ENCODE assay signal across 8 mouse cellular contexts in genomic region chr16:78635257-78635656, GRCm38 (mm10). TPM values are rescaled to one million over a fixed set of nuclear protein-coding genes. Genes with fewer than 3 reads are reported as not detected.
DNase-seq lines count a peak whose midpoint lies in the region; ATAC-seq lines count a peak whose summit lies in the region.

No protein-coding gene starts in this region.

- no peaks in the 10 kb centered on the region for H3K27me3 ChIP-seq in heart, embryonic 11.5 days (ENCODE audit: control insufficient read depth, insufficient read depth, low read length)
- no peaks in the 10 kb centered on the region for H3K27me3 ChIP-seq in limb, embryonic 11.5 days (ENCODE audit: control insufficient read depth, insufficient read depth, low read length)

- no peaks in the 10 kb centered on the region for H3K9me3 ChIP-seq in heart, embryonic 11.5 days (replicated peaks; ENCODE audit: control insufficient read depth, low read length)
- no peaks in the 10 kb centered on the region for H3K9me3 ChIP-seq in limb, embryonic 11.5 days (ENCODE audit: control insufficient read depth, low read length)

- H3K36me3 ChIP-seq in heart, embryonic 11.5 days (ENCODE audit: control insufficient read depth, insufficient read depth, low read length): no peaks in the 10 kb centered on the region
- H3K36me3 ChIP-seq in limb, embryonic 11.5 days (ENCODE audit: control insufficient read depth, insufficient read depth, low read length): no peaks in the 10 kb centered on the region

- peak; percentile 83 for DNase-seq in heart, adult 11 months
- peak; percentile 56 to 81 for DNase-seq in cerebellum, postnatal 25 days
- DNase-seq in gastrocnemius, adult 18-20 months (ENCODE audit: low spot score): peak; percentile 64
- peak; percentile 60 for DNase-seq in kidney, adult 18-20 months
- peak; percentile 83 for DNase-seq in limb, embryonic 11.5 days (ENCODE audit: low spot score)
- peak; percentile 41 to 66 for DNase-seq in natural killer cell, adult 2 months (ENCODE audit: low spot score in 2 of 2)
- peak; percentile 19 to 27 for DNase-seq in spleen, postnatal 36 days (ENCODE audit: low spot score in 2 of 2)

- no peak overlapping the region for H3K27ac ChIP-seq in heart, embryonic 11.5 days (ENCODE audit: low read depth, low read length)
- H3K27ac ChIP-seq in limb, embryonic 11.5 days (replicated peaks; ENCODE audit: low read depth, low read length): no peak overlapping the region

- H3K4me2 ChIP-seq in heart, embryonic 11.5 days: no peak overlapping the region
- H3K4me2 ChIP-seq in limb, embryonic 11.5 days (ENCODE audit: low read depth, severe bottlenecking): no peak overlapping the region

- no peak overlapping the region for H3K9ac ChIP-seq in heart, embryonic 11.5 days (ENCODE audit: low read depth, low read length)
- no peak overlapping the region for H3K9ac ChIP-seq in limb, embryonic 11.5 days (ENCODE audit: low read length)

- no peak overlapping the region for H3K4me3 ChIP-seq in heart, embryonic 11.5 days (ENCODE audit: low read depth, low read length)
- H3K4me3 ChIP-seq in limb, embryonic 11.5 days (ENCODE audit: low read depth, low read length): no peak overlapping the region

- no peaks in the 10 kb centered on the region for H3K4me1 ChIP-seq in heart, embryonic 11.5 days (ENCODE audit: control insufficient read depth, insufficient read depth, low read length)
- no peaks in the 10 kb centered on the region for H3K4me1 ChIP-seq in limb, embryonic 11.5 days (ENCODE audit: control insufficient read depth, insufficient read depth, low read length)

- 23% methylated on average over 8 of the region's 8 CpGs for WGBS in heart, embryonic 11.5 days (ENCODE audit: insufficient replicate concordance)
- 20% methylated on average over 8 of the region's 8 CpGs for WGBS in limb, embryonic 11.5 days

- no peak for ATAC-seq in heart, embryonic 11.5 days (replicated peaks; ENCODE audit: insufficient number of reproducible peaks, low FRiP score, low TSS enrichment)
- no peak for ATAC-seq in limb, embryonic 11.5 days (ENCODE audit: insufficient number of reproducible peaks, low FRiP score, low TSS enrichment, low read depth)

RNA-seq across cellular contexts. Expression of gene D16Ertd472e, which starts 58.7 kb away (rescaled TPM):
- 8.0 and 9.2 TPM in 2 replicates for polyA plus RNA-seq in heart, embryonic 11.5 days (2014; fragmentation: Nextera tagmentation; extraction: Ambion mirVana)
- total RNA-seq in gastrocnemius, adult 18-20 months (2021): 1 to 10 TPM; 2.3 to 2.6 TPM
- 23.8 and 30.1 TPM in 2 replicates for polyA plus RNA-seq in limb, embryonic 11.5 days (2014; fragmentation: Nextera tagmentation; extraction: Ambion mirVana)

Comparison
In these comparisons a context has a peak if more than half of its experiments do, and no peak if none do; other contexts are left out.
1. DNase-seq: peak in every context shown above with its lines; median percentile 83 in heart, adult 11 months; 83 in limb, embryonic 11.5 days; 68 in cerebellum, postnatal 25 days; 64 in gastrocnemius, adult 18-20 months; 60 in kidney, adult 18-20 months; 54 in natural killer cell, adult 2 months; 23 in spleen, postnatal 36 days.